Mouse (Mus musculus): ENCODE results near the gene Uchl4. TPM values are rescaled to one million over a fixed set of nuclear protein-coding genes. Genes with fewer than 3 reads are reported as not detected.

The Uchl4 gene
- polyA plus RNA-seq, 1 experiment from 2014 or later = 2.3 TPM

- H3K9me3 ChIP-seq (ENCODE audit: control insufficient read depth, low read length) = no peaks in the 10 kb centered on the region
- H3K27ac ChIP-seq (replicated peaks; ENCODE audit: low read depth, low read length) = no peak overlapping the region
- DNase-seq (ENCODE audit: low spot score) (no peak), ATAC-seq (ENCODE audit: low read depth) (no peak)
- no peaks in the 10 kb centered on the region for H3K27me3 ChIP-seq (replicated peaks; ENCODE audit: control insufficient read depth, insufficient read depth, low read length)
- H3K4me2 ChIP-seq (ENCODE audit: low read depth, low read length) = no peak overlapping the region
- H3K9ac ChIP-seq (ENCODE audit: low read depth, low read length) = no peak overlapping the region
- H3K36me3 ChIP-seq (ENCODE audit: control insufficient read depth, insufficient read depth, low read length) = no peaks in the 10 kb centered on the region
- no peak overlapping the region for H3K4me3 ChIP-seq (ENCODE audit: low read depth, low read length)
- peaks cover 8% of the 10 kb centered on the region; the same call in 1 of the 2 replicates for H3K4me1 ChIP-seq (ENCODE audit: control insufficient read depth, insufficient read depth, low read length)
- 91% methylated on average over 3 of the region's 4 CpGs for WGBS
Measured at GRCm38 (mm10) chr9:64221480-64221879, 13.5 kb upstream of the Uchl4 start.

- 60% methylated on average over 2 of the region's 2 CpGs for WGBS
- no peak for ATAC-seq (ENCODE audit: low read depth)
Measured at GRCm38 (mm10) chr9:64222098-64222497, 12.9 kb upstream of the Uchl4 start.

GRCm38 (mm10) chr9:64225805-64226204, 9.2 kb upstream of the Uchl4 start:
- no peak for DNase-seq (ENCODE audit: low spot score)
- no peak overlapping the region for H3K4me2 ChIP-seq (ENCODE audit: low read depth, low read length)
- no peak overlapping the region for H3K27ac ChIP-seq (replicated peaks; ENCODE audit: low read depth, low read length)
- H3K4me3 ChIP-seq (ENCODE audit: low read depth, low read length) = no peak overlapping the region
- H3K36me3 ChIP-seq (ENCODE audit: control insufficient read depth, insufficient read depth, low read length) = no peaks in the 10 kb centered on the region
- H3K27me3 ChIP-seq (replicated peaks; ENCODE audit: control insufficient read depth, insufficient read depth, low read length) = no peaks in the 10 kb centered on the region
- H3K9ac ChIP-seq (ENCODE audit: low read depth, low read length) = no peak overlapping the region
- H3K4me1 ChIP-seq (ENCODE audit: control insufficient read depth, insufficient read depth, low read length) = peaks cover 1% of the 10 kb centered on the region; the same call in 1 of the 2 replicates
- no peak for ATAC-seq (ENCODE audit: low read depth)
- H3K9me3 ChIP-seq (ENCODE audit: control insufficient read depth, low read length) = no peaks in the 10 kb centered on the region

More at GRCm38 (mm10) chr9:64222098-64222497, 12.9 kb upstream of the Uchl4 start:
- Histone ChIP-seq H3K27ac (replicated peaks; ENCODE audit: low read depth, low read length) (no peak overlapping the region), H3K9ac (ENCODE audit: low read depth, low read length) (no peak overlapping the region), H3K9me3 (ENCODE audit: control insufficient read depth, low read length) (no peaks in the 10 kb centered on the region), H3K36me3 (ENCODE audit: control insufficient read depth, insufficient read depth, low read length) (no peaks in the 10 kb centered on the region), H3K27me3 (replicated peaks; ENCODE audit: control insufficient read depth, insufficient read depth, low read length) (no peaks in the 10 kb centered on the region), H3K4me2 (ENCODE audit: low read depth, low read length) (no peak overlapping the region), H3K4me1 (ENCODE audit: control insufficient read depth, insufficient read depth, low read length) (peaks cover 8% of the 10 kb centered on the region; the same call in 1 of the 2 replicates), H3K4me3 (ENCODE audit: low read depth, low read length) (no peak overlapping the region)
- DNase-seq (ENCODE audit: low spot score) = no peak

- no peak overlapping the region for H3K4me3 ChIP-seq (ENCODE audit: low read depth, low read length)
- 78% methylated on average over 12 of the region's 12 CpGs for WGBS
- H3K4me1 ChIP-seq (ENCODE audit: control insufficient read depth, insufficient read depth, low read length) = peaks cover 17% of the 10 kb centered on the region
- H3K36me3 ChIP-seq (ENCODE audit: control insufficient read depth, insufficient read depth, low read length) = no peaks in the 10 kb centered on the region
- H3K4me2 ChIP-seq (ENCODE audit: low read depth, low read length) = no peak overlapping the region
- no peak for DNase-seq (ENCODE audit: low spot score)
- no peaks in the 10 kb centered on the region for H3K27me3 ChIP-seq (replicated peaks; ENCODE audit: control insufficient read depth, insufficient read depth, low read length)
- no peak for ATAC-seq (ENCODE audit: low read depth)
- H3K9me3 ChIP-seq (ENCODE audit: control insufficient read depth, low read length) = no peaks in the 10 kb centered on the region
- no peak overlapping the region for H3K9ac ChIP-seq (ENCODE audit: low read depth, low read length)
- H3K27ac ChIP-seq (replicated peaks; ENCODE audit: low read depth, low read length) = no peak overlapping the region
Measured at GRCm38 (mm10) chr9:64227736-64228135, 7.3 kb upstream of the Uchl4 start.

GRCm38 (mm10) chr9:64228972-64229371, 6.0 kb upstream of the Uchl4 start:
- ATAC-seq (ENCODE audit: low read depth) = no peak
- no peak for DNase-seq (ENCODE audit: low spot score)
- H3K27me3 ChIP-seq (replicated peaks; ENCODE audit: control insufficient read depth, insufficient read depth, low read length) = no peaks in the 10 kb centered on the region
- peaks cover 20% of the 10 kb centered on the region for H3K4me1 ChIP-seq (ENCODE audit: control insufficient read depth, insufficient read depth, low read length)
- H3K36me3 ChIP-seq (ENCODE audit: control insufficient read depth, insufficient read depth, low read length) = no peaks in the 10 kb centered on the region
- H3K9me3 ChIP-seq (ENCODE audit: control insufficient read depth, low read length) = no peaks in the 10 kb centered on the region
- no peak overlapping the region for H3K4me3 ChIP-seq (ENCODE audit: low read depth, low read length)
- no peak overlapping the region for H3K27ac ChIP-seq (replicated peaks; ENCODE audit: low read depth, low read length)
- H3K9ac ChIP-seq (ENCODE audit: low read depth, low read length) = no peak overlapping the region
- H3K4me2 ChIP-seq (ENCODE audit: low read depth, low read length) = no peak overlapping the region

- WGBS = 36% methylated on average over 5 of the region's 5 CpGs
- Histone ChIP-seq H3K4me3 (ENCODE audit: low read depth, low read length) (no peak overlapping the region), H3K27ac (replicated peaks; ENCODE audit: low read depth, low read length) (peak overlapping the region; percentile 86), H3K9ac (ENCODE audit: low read depth, low read length) (0 out of 2 replicates have a peak overlapping the region, but pooled peaks have one; percentile 5), H3K9me3 (ENCODE audit: control insufficient read depth, low read length) (no peaks in the 10 kb centered on the region), H3K27me3 (replicated peaks; ENCODE audit: control insufficient read depth, insufficient read depth, low read length) (no peaks in the 10 kb centered on the region), H3K36me3 (ENCODE audit: control insufficient read depth, insufficient read depth, low read length) (0 out of 2 replicates have a peak, but pooled peaks cover 3% of the 10 kb centered on the region), H3K4me1 (ENCODE audit: control insufficient read depth, insufficient read depth, low read length) (peaks cover 29% of the 10 kb centered on the region), H3K4me2 (ENCODE audit: low read depth, low read length) (no peak overlapping the region; the same call in 1 of the 2 replicates)
- DNase-seq (ENCODE audit: low spot score) (peak; percentile 60), ATAC-seq (ENCODE audit: low read depth) (peak; percentile 31; the same call in 1 of the 2 replicates)
Measured at GRCm38 (mm10) chr9:64231171-64231570, 3.8 kb upstream of the Uchl4 start.

- H3K9me3 ChIP-seq (ENCODE audit: control insufficient read depth, low read length) = no peaks in the 10 kb centered on the region
- no peak overlapping the region for H3K4me2 ChIP-seq (ENCODE audit: low read depth, low read length)
- peak overlapping the region; percentile 86 for H3K27ac ChIP-seq (replicated peaks; ENCODE audit: low read depth, low read length)
- 0 out of 2 replicates have a peak overlapping the region, but pooled peaks have one; percentile 5 for H3K9ac ChIP-seq (ENCODE audit: low read depth, low read length)
- ATAC-seq (ENCODE audit: low read depth) (no peak), DNase-seq (ENCODE audit: low spot score) (peak; percentile 65)
- peaks cover 29% of the 10 kb centered on the region for H3K4me1 ChIP-seq (ENCODE audit: control insufficient read depth, insufficient read depth, low read length)
- 52% methylated on average over 3 of the region's 3 CpGs for WGBS
- no peak overlapping the region for H3K4me3 ChIP-seq (ENCODE audit: low read depth, low read length)
- 0 out of 2 replicates have a peak, but pooled peaks cover 6% of the 10 kb centered on the region for H3K36me3 ChIP-seq (ENCODE audit: control insufficient read depth, insufficient read depth, low read length)
- H3K27me3 ChIP-seq (replicated peaks; ENCODE audit: control insufficient read depth, insufficient read depth, low read length) = no peaks in the 10 kb centered on the region
Measured at GRCm38 (mm10) chr9:64231674-64232073, 3.3 kb upstream of the Uchl4 start.

- peaks cover 29% of the 10 kb centered on the region for H3K4me1 ChIP-seq (ENCODE audit: control insufficient read depth, insufficient read depth, low read length)
- H3K36me3 ChIP-seq (ENCODE audit: control insufficient read depth, insufficient read depth, low read length) = 0 out of 2 replicates have a peak, but pooled peaks cover 6% of the 10 kb centered on the region
- ATAC-seq (ENCODE audit: low read depth) (peak; percentile 64), DNase-seq (ENCODE audit: low spot score) (peak; percentile 70)
- H3K27ac ChIP-seq (replicated peaks; ENCODE audit: low read depth, low read length) = peak overlapping the region; percentile 86
- no peak overlapping the region for H3K9ac ChIP-seq (ENCODE audit: low read depth, low read length)
- WGBS = 31% methylated on average over 9 of the region's 9 CpGs
- H3K4me2 ChIP-seq (ENCODE audit: low read depth, low read length) = peak overlapping the region; percentile 23; the same call in 1 of the 2 replicates
- no peaks in the 10 kb centered on the region for H3K27me3 ChIP-seq (replicated peaks; ENCODE audit: control insufficient read depth, insufficient read depth, low read length)
- H3K4me3 ChIP-seq (ENCODE audit: low read depth, low read length) = no peak overlapping the region
- no peaks in the 10 kb centered on the region for H3K9me3 ChIP-seq (ENCODE audit: control insufficient read depth, low read length)
Measured at GRCm38 (mm10) chr9:64232257-64232957, 2.6 kb upstream of the Uchl4 start.

- no peaks in the 10 kb centered on the region for H3K9me3 ChIP-seq (ENCODE audit: control insufficient read depth, low read length)
- 0 out of 2 replicates have a peak, but pooled peaks cover 6% of the 10 kb centered on the region for H3K36me3 ChIP-seq (ENCODE audit: control insufficient read depth, insufficient read depth, low read length)
- H3K27ac ChIP-seq (replicated peaks; ENCODE audit: low read depth, low read length) = peak overlapping the region; percentile 88
- H3K4me1 ChIP-seq (ENCODE audit: control insufficient read depth, insufficient read depth, low read length) = peaks cover 29% of the 10 kb centered on the region
- no peaks in the 10 kb centered on the region for H3K27me3 ChIP-seq (replicated peaks; ENCODE audit: control insufficient read depth, insufficient read depth, low read length)
- ATAC-seq (ENCODE audit: low read depth) = peak; percentile 66
- H3K4me3 ChIP-seq (ENCODE audit: low read depth, low read length) = no peak overlapping the region
- 20% methylated on average over 5 of the region's 5 CpGs for WGBS
- H3K4me2 ChIP-seq (ENCODE audit: low read depth, low read length) = no peak overlapping the region
- H3K9ac ChIP-seq (ENCODE audit: low read depth, low read length) = no peak overlapping the region
- peak; percentile 93 for DNase-seq (ENCODE audit: low spot score)
Measured at GRCm38 (mm10) chr9:64233656-64234055, 1.3 kb upstream of the Uchl4 start.

Data from embryonic facial prominence, embryonic 14.5 days (tissue).